Mouse (Mus musculus): ENCODE measurements around the gene Pgap2.

Gene Pgap2

GRCm38 (mm10) chr7:102209756-102210721 is at the start of gene Pgap2, which contains the start of gene Nup98:
Pgap2 (plus strand) TSS chr7:102210208.
Nup98 (minus strand) TSS chr7:102210176.
- peak; percentile 99 for DNase-seq (ENCODE audit: low spot score)

- peak; percentile 53 for DNase-seq (ENCODE audit: low spot score)
Observed at GRCm38 (mm10) chr7:102170300-102170699, 39.7 kb upstream of the Pgap2 start.

- no peak for DNase-seq (ENCODE audit: low spot score)
Observed at GRCm38 (mm10) chr7:102183849-102184248, 26.2 kb upstream of the Pgap2 start.

- peak; percentile 17 for DNase-seq (ENCODE audit: low spot score)
Observed at GRCm38 (mm10) chr7:102192356-102192755, 17.7 kb upstream of the Pgap2 start.

GRCm38 (mm10) chr7:102200576-102200975 is 9.4 kb upstream of the Pgap2 start:
- DNase-seq (ENCODE audit: low spot score) = no peak

GRCm38 (mm10) chr7:102200996-102201785 is 8.8 kb upstream of the Pgap2 start:
- DNase-seq (ENCODE audit: low spot score) = no peak

GRCm38 (mm10) chr7:102204296-102204857 is 5.6 kb upstream of the Pgap2 start:
- no peak for DNase-seq (ENCODE audit: low spot score)

GRCm38 (mm10) chr7:102205646-102206045 is 4.4 kb upstream of the Pgap2 start:
- peak; percentile 18 for DNase-seq (ENCODE audit: low spot score)

GRCm38 (mm10) chr7:102208806-102209363 is 1.1 kb upstream of the Pgap2 start:
- DNase-seq (ENCODE audit: low spot score) = no peak

GRCm38 (mm10) chr7:102211071-102211470 is 1.1 kb downstream of the Pgap2 start:
- no peak for DNase-seq (ENCODE audit: low spot score)

- no peak for DNase-seq (ENCODE audit: low spot score)
Observed at GRCm38 (mm10) chr7:102221899-102222298, 11.9 kb downstream of the Pgap2 start.

GRCm38 (mm10) chr7:102222336-102222735 is 12.3 kb downstream of the Pgap2 start:
- DNase-seq (ENCODE audit: low spot score) = peak; percentile 76

GRCm38 (mm10) chr7:102222830-102223556 is 13.0 kb downstream of the Pgap2 start:
- peak; percentile 58 for DNase-seq (ENCODE audit: low spot score)

GRCm38 (mm10) chr7:102223883-102224738 is 14.1 kb downstream of the Pgap2 start:
- DNase-seq (ENCODE audit: low spot score) = no peak

GRCm38 (mm10) chr7:102226051-102226450 is 16.0 kb downstream of the Pgap2 start:
- no peak for DNase-seq (ENCODE audit: low spot score)

- DNase-seq (ENCODE audit: low spot score) = no peak
Observed at GRCm38 (mm10) chr7:102228049-102228670, 18.2 kb downstream of the Pgap2 start.

GRCm38 (mm10) chr7:102229814-102230213 is 19.8 kb downstream of the Pgap2 start:
- no peak for DNase-seq (ENCODE audit: low spot score)

GRCm38 (mm10) chr7:102233059-102233458 is 23.1 kb downstream of the Pgap2 start:
- DNase-seq (ENCODE audit: low spot score) = no peak

GRCm38 (mm10) chr7:102238686-102239286 is 28.8 kb downstream of the Pgap2 start:
- no peak for DNase-seq (ENCODE audit: low spot score)

All from retina, embryonic 14.5 days (tissue).